Mouse (Mus musculus): ENCODE measurements around the gene March1. TPM values are rescaled to one million over a fixed set of nuclear protein-coding genes. Genes with fewer than 3 reads are reported as not detected.
A peak's percentile ranks its signal among the peaks of the same experiment; 100 is the strongest.

Gene March1
- polyA plus RNA-seq, 1 experiment from 2014 or later: 0.97 TPM

- DNase-seq (ENCODE audit: extremely low spot score, low spot score): no peak
- H3K27ac ChIP-seq: no peak overlapping the region
Observed at GRCm38 (mm10) chr8:66450691-66451090, 833.0 kb downstream of the March1 start.

GRCm38 (mm10) chr8:66457057-66457456, 839.4 kb downstream of the March1 start:
- Histone ChIP-seq H3K27ac (no peak overlapping the region), H3K36me3 (replicated peaks) (no peaks in the 10 kb centered on the region), H3K4me3 (no peak overlapping the region), H3K27me3 (ENCODE audit: poor library complexity, severe bottlenecking) (no peaks in the 10 kb centered on the region), H3K9me3 (no peaks in the 10 kb centered on the region), H3K4me1 (no peaks in the 10 kb centered on the region)
- DNase-seq (ENCODE audit: extremely low spot score, low spot score): no peak

More at GRCm38 (mm10) chr8:66450691-66451090, 833.0 kb downstream of the March1 start:
- WGBS: 31% methylated on average over 5 of the region's 5 CpGs
- Histone ChIP-seq H3K36me3 (replicated peaks) (no peaks in the 10 kb centered on the region), H3K9me3 (no peaks in the 10 kb centered on the region), H3K27me3 (ENCODE audit: poor library complexity, severe bottlenecking) (no peaks in the 10 kb centered on the region), H3K4me3 (no peak overlapping the region), H3K4me1 (no peaks in the 10 kb centered on the region)

- Histone ChIP-seq H3K4me3 (no peak overlapping the region), H3K36me3 (replicated peaks) (peaks cover 3% of the 10 kb centered on the region), H3K9me3 (no peaks in the 10 kb centered on the region), H3K27me3 (ENCODE audit: poor library complexity, severe bottlenecking) (no peaks in the 10 kb centered on the region), H3K4me1 (peaks cover 10% of the 10 kb centered on the region; the same call in 1 of the 2 replicates), H3K27ac (no peak overlapping the region)
- DNase-seq (ENCODE audit: extremely low spot score, low spot score): no peak
- 85% methylated on average over 3 of the region's 3 CpGs for WGBS
Observed at GRCm38 (mm10) chr8:66469821-66470220, 852.1 kb downstream of the March1 start.

GRCm38 (mm10) chr8:66476880-66477279, 859.2 kb downstream of the March1 start:
- Histone ChIP-seq H3K4me1 (peaks cover 10% of the 10 kb centered on the region; the same call in 1 of the 2 replicates), H3K36me3 (replicated peaks) (peaks cover 70% of the 10 kb centered on the region), H3K9me3 (no peaks in the 10 kb centered on the region), H3K27ac (no peak overlapping the region), H3K27me3 (ENCODE audit: poor library complexity, severe bottlenecking) (no peaks in the 10 kb centered on the region), H3K4me3 (no peak overlapping the region)
- over 99% methylated on average over 3 of the region's 3 CpGs for WGBS
- DNase-seq (ENCODE audit: extremely low spot score, low spot score): no peak

- H3K27ac ChIP-seq: peak within 1 kb of the TSS; percentile 90
- peak; percentile 87 for DNase-seq (ENCODE audit: extremely low spot score, low spot score)
- peaks cover 18% of the 10 kb centered on the region for H3K4me1 ChIP-seq
- WGBS: under 1% methylated on average over 45 of the region's 45 CpGs
- peaks cover 30% of the 10 kb centered on the region for H3K36me3 ChIP-seq (replicated peaks)
- no peaks in the 10 kb centered on the region for H3K9me3 ChIP-seq
- H3K27me3 ChIP-seq (ENCODE audit: poor library complexity, severe bottlenecking): no peaks in the 10 kb centered on the region
- H3K4me3 ChIP-seq: peak within 1 kb of the TSS; percentile 92
Observed at GRCm38 (mm10) chr8:66486084-66486763, 868.5 kb downstream of the March1 start, which contains the start of gene Tma16. Tma16 (minus strand) TSS chr8:66486530.

- DNase-seq (ENCODE audit: extremely low spot score, low spot score): no peak
- H3K27me3 ChIP-seq (ENCODE audit: poor library complexity, severe bottlenecking): no peaks in the 10 kb centered on the region
- peaks cover 18% of the 10 kb centered on the region for H3K4me1 ChIP-seq
- 51% methylated on average over 3 of the region's 3 CpGs for WGBS
- H3K27ac ChIP-seq: no peak overlapping the region
- no peak overlapping the region for H3K4me3 ChIP-seq
- peaks cover 7% of the 10 kb centered on the region; the same call in 1 of the 2 replicates for H3K36me3 ChIP-seq (replicated peaks)
- no peaks in the 10 kb centered on the region for H3K9me3 ChIP-seq
Observed at GRCm38 (mm10) chr8:66488556-66488955, 870.9 kb downstream of the March1 start.

GRCm38 (mm10) chr8:66490624-66491023, 872.9 kb downstream of the March1 start:
- 91% methylated on average over 4 of the region's 4 CpGs for whole genome bisulfite sequencing

GRCm38 (mm10) chr8:66494496-66494895, 876.8 kb downstream of the March1 start:
- 81% methylated on average over 2 of the region's 2 CpGs for WGBS
- H3K4me3 ChIP-seq: no peak overlapping the region

More at GRCm38 (mm10) chr8:66490624-66491023, 872.9 kb downstream of the March1 start:
- no peaks in the 10 kb centered on the region for H3K36me3 ChIP-seq (replicated peaks)
- H3K9me3 ChIP-seq: no peaks in the 10 kb centered on the region
- H3K4me3 ChIP-seq: no peak overlapping the region
- H3K4me1 ChIP-seq: peaks cover 4% of the 10 kb centered on the region
- no peak overlapping the region for H3K27ac ChIP-seq
- H3K27me3 ChIP-seq (ENCODE audit: poor library complexity, severe bottlenecking): no peaks in the 10 kb centered on the region
- DNase-seq (ENCODE audit: extremely low spot score, low spot score): no peak

GRCm38 (mm10) chr8:66495726-66496125, 878.0 kb downstream of the March1 start:
- Histone ChIP-seq H3K27ac (no peak overlapping the region), H3K4me1 (no peaks in the 10 kb centered on the region), H3K27me3 (ENCODE audit: poor library complexity, severe bottlenecking) (no peaks in the 10 kb centered on the region; the same call in 1 of the 2 replicates), H3K4me3 (no peak overlapping the region), H3K36me3 (replicated peaks) (no peaks in the 10 kb centered on the region), H3K9me3 (no peaks in the 10 kb centered on the region)
- DNase-seq (ENCODE audit: extremely low spot score, low spot score): peak; percentile 62
- 7% methylated on average over 8 of the region's 8 CpGs for WGBS

More at GRCm38 (mm10) chr8:66494496-66494895, 876.8 kb downstream of the March1 start:
- Histone ChIP-seq H3K27ac (no peak overlapping the region), H3K36me3 (replicated peaks) (no peaks in the 10 kb centered on the region), H3K27me3 (ENCODE audit: poor library complexity, severe bottlenecking) (no peaks in the 10 kb centered on the region; the same call in 1 of the 2 replicates), H3K9me3 (no peaks in the 10 kb centered on the region), H3K4me1 (no peaks in the 10 kb centered on the region)
- no peak for DNase-seq (ENCODE audit: extremely low spot score, low spot score)

- H3K4me1 ChIP-seq: no peaks in the 10 kb centered on the region
- no peaks in the 10 kb centered on the region; the same call in 1 of the 2 replicates for H3K27me3 ChIP-seq (ENCODE audit: poor library complexity, severe bottlenecking)
- WGBS: 44% methylated on average over 4 of the region's 4 CpGs
- no peak overlapping the region for H3K27ac ChIP-seq
- H3K36me3 ChIP-seq (replicated peaks): no peaks in the 10 kb centered on the region
- H3K4me3 ChIP-seq: no peak overlapping the region
- no peak for DNase-seq (ENCODE audit: extremely low spot score, low spot score)
- no peaks in the 10 kb centered on the region for H3K9me3 ChIP-seq
Observed at GRCm38 (mm10) chr8:66496998-66497577, 879.4 kb downstream of the March1 start.

- no peaks in the 10 kb centered on the region for H3K27me3 ChIP-seq (ENCODE audit: poor library complexity, severe bottlenecking)
- no peak overlapping the region for H3K27ac ChIP-seq
- 87% methylated on average over 2 of the region's 2 CpGs for WGBS
- no peak overlapping the region for H3K4me3 ChIP-seq
- H3K36me3 ChIP-seq (replicated peaks): no peaks in the 10 kb centered on the region
- no peak for DNase-seq (ENCODE audit: extremely low spot score, low spot score)
- H3K4me1 ChIP-seq: no peaks in the 10 kb centered on the region
- H3K9me3 ChIP-seq: no peaks in the 10 kb centered on the region
Observed at GRCm38 (mm10) chr8:66503381-66503780, 885.7 kb downstream of the March1 start.

- H3K4me1 ChIP-seq: no peaks in the 10 kb centered on the region
- H3K36me3 ChIP-seq (replicated peaks): no peaks in the 10 kb centered on the region
- no peak within 1 kb of the TSS for H3K27ac ChIP-seq
- 97% methylated on average over 22 of the region's 22 CpGs for WGBS
- no peaks in the 10 kb centered on the region; the same call in 1 of the 2 replicates for H3K9me3 ChIP-seq
- no peak for DNase-seq (ENCODE audit: extremely low spot score, low spot score)
- H3K4me3 ChIP-seq: no peak within 1 kb of the TSS
- H3K27me3 ChIP-seq (ENCODE audit: poor library complexity, severe bottlenecking): no peaks in the 10 kb centered on the region
Observed at GRCm38 (mm10) chr8:66511537-66511936, 893.8 kb downstream of the March1 start, which contains the start of gene Tktl2. Tktl2 (plus strand) TSS chr8:66511756.

GRCm38 (mm10) chr8:66519149-66519548, 901.4 kb downstream of the March1 start:
- WGBS: 80% methylated on average over 2 of the region's 2 CpGs
- H3K4me1 ChIP-seq: no peaks in the 10 kb centered on the region
- no peak for DNase-seq (ENCODE audit: extremely low spot score, low spot score)
- H3K9me3 ChIP-seq: no peaks in the 10 kb centered on the region
- H3K36me3 ChIP-seq (replicated peaks): no peaks in the 10 kb centered on the region
- no peaks in the 10 kb centered on the region for H3K27me3 ChIP-seq (ENCODE audit: poor library complexity, severe bottlenecking)
- no peak overlapping the region for H3K27ac ChIP-seq
- no peak overlapping the region for H3K4me3 ChIP-seq

All from forebrain, embryonic 10.5 days (tissue).